Mouse (Mus musculus): ENCODE data around the gene Il22ra1.

Gene Il22ra1

DNA sequence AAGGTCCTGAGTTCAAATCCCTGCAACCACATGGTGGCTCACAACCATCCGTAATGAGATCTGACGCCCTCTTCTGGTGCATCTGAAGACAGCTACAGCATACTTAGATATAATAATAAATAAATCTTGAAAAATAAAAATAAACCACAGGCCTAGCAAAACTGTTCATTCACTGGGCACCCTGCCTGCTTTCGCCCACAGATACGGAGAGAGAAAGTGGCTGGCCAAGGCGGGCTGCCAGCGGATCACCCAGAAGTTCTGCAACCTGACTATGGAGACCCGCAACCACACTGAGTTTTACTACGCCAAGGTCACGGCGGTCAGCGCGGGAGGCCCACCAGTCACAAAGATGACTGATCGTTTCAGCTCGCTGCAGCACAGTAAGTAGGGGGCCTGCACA is 5.9 kb downstream of the Il22ra1 start:
- DNase-seq (ENCODE audit: low read depth, low spot score) = no peak

GRCm38 (mm10) chr4:135736903-135737302 is 8.9 kb downstream of the Il22ra1 start:
- no peak for DNase-seq (ENCODE audit: low read depth, low spot score)

DNA sequence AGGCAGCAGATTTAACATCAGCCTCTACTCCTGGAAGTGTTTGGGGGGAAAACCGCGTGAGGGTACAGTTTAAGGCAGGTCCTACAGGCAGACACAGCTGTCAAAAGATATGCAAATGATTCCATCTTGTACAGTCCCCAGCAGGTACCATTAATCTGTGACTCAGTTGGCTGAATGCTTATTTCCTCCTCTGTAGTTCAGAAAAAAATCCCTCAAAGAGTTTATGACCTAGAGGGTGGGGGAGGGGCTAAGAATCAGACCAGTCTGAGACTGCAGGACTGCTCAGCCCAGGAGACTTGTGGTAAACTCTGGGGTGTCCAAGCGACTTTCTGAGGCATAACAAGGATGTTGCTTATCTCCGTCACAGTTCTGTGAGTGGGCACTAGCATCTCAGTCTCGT is 10.3 kb downstream of the Il22ra1 start:
- no peak for DNase-seq (ENCODE audit: low read depth, low spot score)

DNA sequence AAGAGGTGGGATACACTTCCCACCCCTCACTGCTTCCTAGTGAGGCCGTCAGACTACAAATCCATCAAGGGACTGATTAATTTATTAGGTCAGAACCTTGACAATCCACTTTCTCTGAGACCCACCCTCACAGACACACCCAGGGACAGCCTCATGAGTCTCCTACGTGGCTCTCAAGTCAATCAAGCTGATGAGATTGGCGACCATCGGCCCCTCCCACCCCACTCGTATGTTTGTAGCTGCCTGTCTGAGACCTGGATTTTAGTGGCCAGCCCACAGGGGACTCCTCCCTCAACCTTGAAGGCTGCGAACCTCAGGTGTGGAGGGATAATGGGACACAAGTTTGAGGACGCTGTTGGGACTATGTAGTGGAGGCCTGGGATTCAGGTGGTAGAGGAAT is 11.2 kb downstream of the Il22ra1 start:
- no peak for DNase-seq (ENCODE audit: low read depth, low spot score)

DNA sequence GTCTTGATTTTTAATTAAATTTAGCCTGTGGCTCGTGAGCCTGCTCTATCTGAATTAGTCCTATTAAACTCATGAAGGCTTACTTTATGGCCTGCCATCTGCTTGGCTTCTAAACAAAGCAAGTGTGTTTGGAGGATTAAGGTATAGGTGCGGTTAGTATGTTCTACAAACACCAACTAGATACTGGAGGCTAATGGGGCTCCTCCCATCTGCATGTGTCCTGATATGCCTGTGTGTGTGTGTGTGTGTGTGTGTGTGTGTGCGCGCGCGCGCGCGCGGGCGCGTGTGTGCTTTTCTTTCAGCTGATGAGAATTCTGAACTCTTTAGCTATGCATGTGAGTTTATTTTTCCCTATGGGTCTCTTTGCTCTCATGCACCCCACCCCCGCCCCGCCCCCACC is 11.7 kb downstream of the Il22ra1 start:
- no peak for DNase-seq (ENCODE audit: low read depth, low spot score)

GRCm38 (mm10) chr4:135743520-135743919 is 15.5 kb downstream of the Il22ra1 start:
- no peak for DNase-seq (ENCODE audit: low read depth, low spot score)

DNA sequence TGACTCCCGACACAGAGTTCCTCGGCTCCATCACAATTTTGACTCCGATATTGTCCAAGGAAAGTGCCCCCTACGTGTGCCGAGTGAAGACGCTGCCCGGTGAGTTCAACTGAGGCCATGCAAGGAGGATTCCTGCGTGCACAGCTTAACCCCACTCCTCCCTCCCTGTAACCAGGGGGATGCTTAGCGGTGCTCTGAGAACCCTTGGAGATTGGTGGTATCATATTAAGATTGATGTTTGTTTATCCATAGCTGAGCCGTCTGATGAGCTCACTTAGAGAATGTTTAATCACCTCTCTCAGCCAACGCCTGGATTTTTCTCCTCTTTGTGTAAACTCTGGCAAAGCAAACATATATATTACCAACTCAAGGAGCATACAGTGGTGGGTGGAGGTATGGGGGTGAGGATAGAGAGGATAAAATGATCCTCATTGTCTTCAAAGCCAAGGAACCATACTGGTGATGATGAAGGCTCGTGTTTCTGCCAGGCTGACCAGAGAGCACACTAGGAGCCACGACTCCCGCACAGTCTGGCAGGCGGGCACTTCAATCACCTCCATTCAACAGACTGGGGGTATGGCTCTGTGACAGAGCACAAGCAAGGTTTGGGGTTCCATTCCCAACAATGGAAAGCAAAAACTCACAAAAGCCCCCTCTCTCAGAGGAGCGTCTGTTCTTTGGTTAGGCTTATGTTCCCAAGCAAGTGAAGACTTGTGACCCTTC is 16.9 kb downstream of the Il22ra1 start:
- no peak for DNase-seq (ENCODE audit: low read depth, low spot score)

- no peak for DNase-seq (ENCODE audit: low read depth, low spot score)
These were observed 17.6 kb downstream of the Il22ra1 start for GRCm38 (mm10) chr4:135745613-135746012.

GRCm38 (mm10) chr4:135750896-135751295 is 22.9 kb downstream of the Il22ra1 start:
- DNase-seq (ENCODE audit: low read depth, low spot score) = no peak

DNA sequence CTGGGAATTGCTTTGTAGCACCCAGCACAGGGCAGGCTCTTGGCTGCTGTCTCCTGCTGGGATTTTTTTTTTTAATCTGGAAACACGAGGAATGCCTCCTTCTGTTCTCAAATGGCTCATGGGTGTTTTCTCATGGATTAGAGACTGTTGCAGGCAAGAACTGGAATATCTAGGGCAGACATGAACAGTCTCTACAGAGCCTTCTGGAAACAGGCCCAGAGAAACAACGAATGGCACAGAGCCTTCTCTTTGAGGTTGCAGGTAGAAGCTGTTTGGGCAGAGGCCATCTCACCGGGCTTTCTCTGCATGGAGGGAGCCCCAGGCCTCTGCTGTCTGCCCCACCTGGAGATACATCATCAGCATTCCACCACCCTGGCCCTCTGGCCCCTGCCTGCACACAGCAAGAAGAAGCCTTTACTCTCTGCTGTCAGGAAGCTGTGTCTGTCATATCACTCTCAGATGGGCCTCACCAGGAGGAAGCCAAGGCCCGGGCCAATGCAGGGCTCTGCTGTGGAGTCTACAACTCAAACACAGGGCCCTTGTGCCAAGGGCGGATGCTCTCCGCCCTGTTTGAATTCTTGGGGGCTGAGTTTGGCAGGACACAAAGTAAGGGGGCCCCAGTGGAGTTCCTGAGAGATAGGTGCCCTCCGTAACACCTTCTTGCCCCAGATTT is 24.3 kb downstream of the Il22ra1 start:
- no peak for DNase-seq (ENCODE audit: low read depth, low spot score)

GRCm38 (mm10) chr4:135752779-135753164 is 24.8 kb downstream of the Il22ra1 start:
- no peak for DNase-seq (ENCODE audit: low read depth, low spot score)

DNA sequence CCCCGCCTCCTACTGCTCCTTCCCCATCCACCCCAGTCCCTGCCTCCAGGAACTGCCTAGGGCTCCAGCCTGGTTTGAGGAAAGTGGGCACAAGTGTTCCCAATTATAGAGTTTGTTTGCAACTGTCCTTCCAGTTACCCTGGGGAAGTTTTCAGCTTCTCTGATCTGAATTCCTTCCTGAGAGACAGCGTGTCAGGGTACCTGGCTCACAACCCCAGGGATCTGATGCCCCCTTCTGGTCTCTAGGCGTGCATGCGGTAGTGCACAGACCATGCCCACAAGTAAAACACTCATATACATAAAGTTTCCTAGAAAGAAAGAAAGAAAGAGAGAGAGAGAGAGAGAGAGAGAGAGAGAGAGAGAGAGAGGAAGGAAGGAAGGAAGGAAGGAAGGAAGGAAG is 30.4 kb downstream of the Il22ra1 start:
- no peak for DNase-seq (ENCODE audit: low read depth, low spot score)

GRCm38 (mm10) chr4:135758825-135759224 is 30.9 kb downstream of the Il22ra1 start:
- no peak for DNase-seq (ENCODE audit: low read depth, low spot score)

- DNase-seq (ENCODE audit: low read depth, low spot score) = no peak
These were observed 31.5 kb downstream of the Il22ra1 start, which contains the start of gene Myom3 for GRCm38 (mm10) chr4:135759356-135759976. Gene Myom3, plus strand, starts transcription at chr4:135759715.

DNA sequence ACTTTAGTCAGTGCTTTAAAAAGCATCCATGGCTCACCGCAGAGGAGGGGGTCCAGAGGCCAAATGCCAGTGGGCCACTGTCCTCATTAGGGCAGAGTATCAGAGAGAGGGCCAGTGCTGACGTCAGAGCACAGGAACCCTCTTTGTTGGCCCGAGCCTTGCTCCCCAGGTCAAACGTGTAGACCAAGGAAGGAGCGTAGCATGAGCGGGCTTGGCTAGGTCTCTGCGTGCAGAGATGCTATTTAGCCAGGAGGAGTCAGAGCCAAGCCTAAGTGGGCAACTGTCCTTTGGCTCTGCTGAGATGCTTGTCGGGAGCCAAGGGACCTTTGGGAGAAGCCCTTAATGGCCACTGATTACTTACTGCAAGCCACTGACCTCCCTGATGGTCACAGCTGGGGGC is 33.1 kb downstream of the Il22ra1 start:
- no peak for DNase-seq (ENCODE audit: low read depth, low spot score)

GRCm38 (mm10) chr4:135761569-135761968 is 33.6 kb downstream of the Il22ra1 start:
- no peak for DNase-seq (ENCODE audit: low read depth, low spot score)

- DNase-seq (ENCODE audit: low read depth, low spot score) = peak; percentile 57
These were observed 34.4 kb downstream of the Il22ra1 start for GRCm38 (mm10) chr4:135762251-135762906.

DNA sequence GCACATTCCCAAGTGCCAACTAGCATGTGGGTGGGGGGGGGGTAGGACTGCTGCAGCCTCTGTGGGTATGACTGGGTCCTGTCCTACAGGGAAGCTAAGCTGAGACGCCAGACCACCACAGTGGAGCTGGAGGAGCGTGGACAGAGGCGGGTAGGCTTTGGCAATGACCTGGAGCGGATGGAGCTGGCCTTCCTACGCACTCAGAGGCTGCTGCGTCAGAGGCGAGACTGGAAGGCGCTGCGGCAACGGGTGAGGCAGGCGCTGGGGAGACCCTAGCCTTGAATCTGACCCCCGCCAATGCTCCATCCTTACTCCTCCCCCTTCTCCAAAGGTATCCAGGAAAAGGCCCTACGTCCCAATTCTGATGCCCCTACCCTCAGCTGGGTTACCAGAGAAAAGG is 36.7 kb downstream of the Il22ra1 start:
- no peak for DNase-seq (ENCODE audit: low read depth, low spot score)

GRCm38 (mm10) chr4:135765707-135766106 is 37.7 kb downstream of the Il22ra1 start:
- DNase-seq (ENCODE audit: low read depth, low spot score) = no peak

DNA sequence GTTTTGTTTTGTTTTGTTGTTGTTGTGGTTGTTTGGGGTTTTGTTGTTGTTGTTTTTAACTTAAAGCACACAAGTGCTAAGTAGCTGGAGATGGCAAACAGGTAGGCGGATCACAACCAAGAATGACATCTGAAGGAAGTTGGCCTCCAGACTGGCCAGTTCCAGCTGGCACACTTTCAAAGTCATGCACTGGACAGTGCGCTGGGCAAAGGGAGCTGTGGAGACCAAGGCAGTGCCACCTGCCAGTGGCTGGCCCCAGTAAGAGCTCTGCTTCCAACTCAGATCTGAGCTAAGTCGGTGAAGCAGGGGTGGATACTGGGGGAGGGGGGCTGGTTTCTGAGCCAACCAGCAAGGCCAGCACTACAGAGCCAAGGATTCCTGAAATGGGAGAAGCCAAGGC is 39.0 kb downstream of the Il22ra1 start:
- DNase-seq (ENCODE audit: low read depth, low spot score) = no peak

DNA sequence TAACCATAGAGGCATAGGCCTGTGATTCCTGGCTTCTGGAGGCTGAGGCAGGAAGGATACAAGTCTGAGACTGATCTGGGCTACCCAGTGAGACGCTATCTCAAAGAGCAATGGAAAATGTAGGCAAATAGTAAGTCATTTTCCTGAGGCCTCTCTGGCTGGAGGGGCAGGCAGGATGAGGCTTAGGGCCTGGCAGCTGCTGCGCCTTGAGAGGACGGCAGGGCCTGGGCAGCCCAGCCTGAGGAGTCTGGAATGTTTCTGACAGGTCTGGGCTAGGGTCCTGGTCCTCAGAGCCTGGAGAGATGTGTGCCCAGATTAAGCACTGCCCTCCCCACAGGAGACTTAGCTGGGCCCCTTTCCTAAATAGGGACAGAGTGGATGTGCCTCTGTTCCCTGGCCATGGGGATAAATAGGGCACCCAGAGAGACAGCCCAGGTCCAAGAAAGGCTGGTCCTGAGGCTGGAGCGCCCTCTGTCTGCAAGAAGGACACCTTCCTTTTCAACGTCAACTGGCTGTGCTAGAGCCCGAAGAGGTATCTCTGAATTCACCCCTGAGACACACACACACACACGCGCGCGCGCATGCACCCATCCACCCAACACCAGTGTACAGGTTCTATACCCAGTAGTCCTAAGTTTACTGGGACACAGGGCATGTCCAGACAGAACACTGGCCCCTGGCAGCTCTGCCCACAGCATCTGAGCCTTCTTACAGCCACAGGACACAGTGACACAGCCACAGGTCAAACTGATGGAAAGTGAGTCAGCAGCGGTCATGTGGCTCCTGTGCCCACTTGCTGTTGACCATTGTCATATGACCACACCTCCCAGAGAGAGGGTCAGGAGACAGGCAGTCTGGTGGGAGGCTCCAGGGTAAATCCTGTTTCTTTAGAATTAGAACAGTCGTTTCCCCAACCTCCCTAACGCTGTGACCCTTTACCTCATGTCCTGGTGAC is 40.9 kb downstream of the Il22ra1 start:
- DNase-seq (ENCODE audit: low read depth, low spot score) = no peak
